Mouse (Mus musculus) heart, postnatal 0 days (tissue): ENCODE data around the gene Fryl. TPM values are rescaled to one million over a fixed set of nuclear protein-coding genes. Genes with fewer than 3 reads are reported as not detected.

Experiments
- ATAC-seq: fragments of 200-750 bp; cut with Nextera tagmentation; 2 replicates; pipeline ENCODE4 v1.8.0; 2017; ENCODE audit warnings: low read depth, moderate number of reproducible peaks, moderate library complexity; ENCODE audit not compliant: insufficient read depth
- DNase-seq: peaks from one replicate; pipeline ENCODE4 v3.0.0-alpha.2; 2016; ENCODE audit warnings: low spot score
- H3K27ac ChIP-seq: fragments of 300-500 bp; sonication (generic); 2 replicates; pipeline ENCODE4 v1.5.1; 2014; ENCODE audit warnings: low read depth, mild to moderate bottlenecking
- H3K27me3 ChIP-seq: fragments of 300-500 bp; sonication (generic); 2 replicates; pipeline ENCODE4 v1.6.1; 2014; ENCODE audit warnings: low read length, mixed read lengths; ENCODE audit not compliant: control insufficient read depth, insufficient read depth
- H3K36me3 ChIP-seq: fragments of 300-500 bp; sonication (generic); replicated peaks from 2 replicates; pipeline ENCODE4 v1.6.1; 2014; ENCODE audit warnings: low read length, mixed read lengths; ENCODE audit not compliant: control insufficient read depth, insufficient read depth
- H3K4me1 ChIP-seq: fragments of 300-500 bp; sonication (generic); 2 replicates; pipeline ENCODE4 v1.6.1; 2014; ENCODE audit warnings: antibody characterized with exemption; ENCODE audit not compliant: control insufficient read depth, insufficient read depth
- H3K4me2 ChIP-seq: fragments of 300-500 bp; sonication (generic); 2 replicates; pipeline ENCODE4 v1.6.1; 2014; ENCODE audit warnings: low read depth, mild to moderate bottlenecking, low read length, moderate library complexity
- H3K4me3 ChIP-seq: fragments of 300-500 bp; sonication (generic); 2 replicates; pipeline ENCODE4 v1.5.1; 2014; ENCODE audit warnings: low read depth, low read length
- H3K9ac ChIP-seq: fragments of 300-500 bp; sonication (generic); replicated peaks from 2 replicates; pipeline ENCODE4 v1.6.1; 2014; ENCODE audit warnings: low read depth, low read length, mixed read lengths
- H3K9me3 ChIP-seq: fragments of 300-500 bp; sonication (generic); replicated peaks from 2 replicates; pipeline ENCODE4 v1.6.1; 2016; ENCODE audit warnings: low read length; ENCODE audit not compliant: control insufficient read depth
- CTCF ChIP-seq: IDR thresholded peaks from 2 replicates; pipeline ENCODE4 v1.5.1; 2016; ENCODE audit warnings: antibody characterized with exemption, control low read depth, low read depth
- EP300 ChIP-seq: IDR thresholded peaks from 2 replicates; pipeline ENCODE4 v1.6.1; 2016; ENCODE audit warnings: antibody characterized with exemption, low read depth
- WGBS: fragments of 180-500 bp; shearing (Covaris S2); extraction: QIAGEN DNeasy Blood & Tissue Kit; methylation state at CpG from one replicate; pipeline ENCODE4 v1.1.7; 2014; 5-methylcytosine and 5-hydroxymethylcytosine counted together
- polyA plus RNA-seq: library from polyadenylated mRNA; unstranded; fragments of >200 nt; fragmentation: Nextera tagmentation; extraction: Ambion mirVana; gene quantifications from 2 replicates; pipeline ENCODE4 v1.2.1, GENCODE M21; 2015
- total RNA-seq: library from RNA; depleted of rRNA; stranded (reverse); fragments of >200 nt; gene quantifications from 2 replicates; pipeline ENCODE4 v1.2.3, GENCODE M21; 2014; ENCODE audit warnings: low replicate concordance

The Fryl gene
- total and polyA plus RNA-seq, 2 experiments from 2014 or later: 19.3 to 43.0 TPM

- DNase-seq: no peak
- H3K9me3 ChIP-seq: no peaks in the 10 kb centered on the region
- H3K27ac ChIP-seq: no peak overlapping the region
- 31% methylated on average over 6 of the region's 6 CpGs for WGBS
- ATAC-seq: peak; percentile 17; the same call in 1 of the 2 replicates
- peaks cover 12% of the 10 kb centered on the region; the same call in 1 of the 2 replicates for H3K36me3 ChIP-seq
- H3K27me3 ChIP-seq: no peaks in the 10 kb centered on the region
- no peak overlapping the region for H3K9ac ChIP-seq
- no peak for TF ChIP-seq EP300
- TF ChIP-seq CTCF: peak; percentile 72
- no peak overlapping the region for H3K4me2 ChIP-seq
- 0 out of 2 replicates have a peak, but pooled peaks cover 7% of the 10 kb centered on the region for H3K4me1 ChIP-seq
- no peak overlapping the region for H3K4me3 ChIP-seq
These were observed 34.0 kb downstream of the Fryl start for GRCm38 (mm10) chr5:73222397-73222796.

- Histone ChIP-seq H3K9me3 (no peaks in the 10 kb centered on the region), H3K4me3 (no peak overlapping the region), H3K27ac (no peak overlapping the region), H3K4me1 (0 out of 2 replicates have a peak, but pooled peaks cover under 1% of the 10 kb centered on the region), H3K9ac (no peak overlapping the region), H3K4me2 (no peak overlapping the region), H3K36me3 (peaks cover 12% of the 10 kb centered on the region; the same call in 1 of the 2 replicates), H3K27me3 (no peaks in the 10 kb centered on the region)
- ATAC-seq (no peak), DNase-seq (no peak)
- TF ChIP-seq CTCF (no peak), EP300 (no peak)
- WGBS: 84% methylated on average over 7 of the region's 7 CpGs
These were observed 34.6 kb downstream of the Fryl start for GRCm38 (mm10) chr5:73221826-73222225.

- 67% methylated on average over 3 of the region's 3 CpGs for WGBS
- no peaks in the 10 kb centered on the region for H3K9me3 ChIP-seq
- ATAC-seq: no peak
- H3K9ac ChIP-seq: no peak overlapping the region
- no peak overlapping the region for H3K27ac ChIP-seq
- H3K4me3 ChIP-seq: no peak overlapping the region
- no peaks in the 10 kb centered on the region for H3K4me1 ChIP-seq
- no peak for DNase-seq
- TF ChIP-seq EP300 (no peak), CTCF (no peak)
- H3K36me3 ChIP-seq: peaks cover 12% of the 10 kb centered on the region; the same call in 1 of the 2 replicates
- H3K27me3 ChIP-seq: no peaks in the 10 kb centered on the region
- H3K4me2 ChIP-seq: no peak overlapping the region
These were observed 36.7 kb downstream of the Fryl start for GRCm38 (mm10) chr5:73219716-73220115.

- no peak overlapping the region for H3K4me2 ChIP-seq
- no peak overlapping the region for H3K27ac ChIP-seq
- no peaks in the 10 kb centered on the region for H3K9me3 ChIP-seq
- H3K27me3 ChIP-seq: no peaks in the 10 kb centered on the region
- peaks cover 12% of the 10 kb centered on the region; the same call in 1 of the 2 replicates for H3K36me3 ChIP-seq
- ATAC-seq (no peak), DNase-seq (no peak)
- 88% methylated on average over 4 of the region's 4 CpGs for WGBS
- no peak overlapping the region for H3K4me3 ChIP-seq
- H3K9ac ChIP-seq: no peak overlapping the region
- TF ChIP-seq CTCF (no peak), EP300 (no peak)
- no peaks in the 10 kb centered on the region for H3K4me1 ChIP-seq
These were observed 38.4 kb downstream of the Fryl start for GRCm38 (mm10) chr5:73218065-73218464.

GRCm38 (mm10) chr5:73217116-73217515 is 39.3 kb downstream of the Fryl start:
- H3K4me3 ChIP-seq: no peak overlapping the region
- no peak for DNase-seq
- peaks cover 15% of the 10 kb centered on the region; the same call in 1 of the 2 replicates for H3K36me3 ChIP-seq
- no peak for ATAC-seq
- no peak overlapping the region for H3K4me2 ChIP-seq
- H3K4me1 ChIP-seq: no peaks in the 10 kb centered on the region
- 100% methylated on average over 1 of the region's 1 CpGs for WGBS
- no peaks in the 10 kb centered on the region for H3K27me3 ChIP-seq
- no peak for TF ChIP-seq EP300
- no peak for TF ChIP-seq CTCF
- no peak overlapping the region for H3K27ac ChIP-seq
- H3K9me3 ChIP-seq: no peaks in the 10 kb centered on the region
- no peak overlapping the region for H3K9ac ChIP-seq

- Histone ChIP-seq H3K9ac (no peak overlapping the region), H3K36me3 (peaks cover 17% of the 10 kb centered on the region; the same call in 1 of the 2 replicates), H3K4me2 (no peak overlapping the region), H3K9me3 (no peaks in the 10 kb centered on the region), H3K4me1 (no peaks in the 10 kb centered on the region), H3K27me3 (no peaks in the 10 kb centered on the region), H3K4me3 (no peak overlapping the region), H3K27ac (peak overlapping the region; percentile 54)
- ATAC-seq: peak; percentile 80
- TF ChIP-seq CTCF: no peak
- TF ChIP-seq EP300: no peak
- WGBS: 43% methylated on average over 9 of the region's 9 CpGs
- DNase-seq: peak; percentile 60
These were observed 40.4 kb downstream of the Fryl start for GRCm38 (mm10) chr5:73216014-73216413.
